Comparison of ENCODE assay signal across 14 mouse cellular contexts in genomic region chr19:3814461-3814860, GRCm38 (mm10). TPM values are rescaled to one million over a fixed set of nuclear protein-coding genes. Genes with fewer than 3 reads are reported as not detected.
A peak's percentile ranks its signal among the peaks of the same experiment; 100 is the strongest.
DNase-seq lines count a peak whose midpoint lies in the region; ATAC-seq and TF ChIP-seq lines count a peak whose summit lies in the region.
"Had no signal": no experiment of that assay in that cellular context is flagged by ENCODE, and none has a peak within 500 bp of the region (broad histone marks: within the 10 kb centered on the region; RNA-seq: fewer than 3 reads in every experiment).

No protein-coding gene starts in this region.

- H3K9me3 ChIP-seq in hindbrain, postnatal 0 days (ENCODE audit: low read length): no peaks in the 10 kb centered on the region
- H3K9me3 ChIP-seq in hindbrain, embryonic 10.5 days: no peaks in the 10 kb centered on the region
- H3K9me3 ChIP-seq: embryonic facial prominence, embryonic 15.5 days had no signal

- no peak overlapping the region for H3K27ac ChIP-seq in hindbrain, postnatal 0 days
- no peak overlapping the region for H3K27ac ChIP-seq in hindbrain, embryonic 10.5 days
- H3K27ac ChIP-seq: embryonic facial prominence, embryonic 15.5 days; hindbrain, embryonic 14.5 days; layer of hippocampus, adult 2 months; macrophage had no signal

- peaks cover 33% of the 10 kb centered on the region for H3K36me3 ChIP-seq in hindbrain, postnatal 0 days (ENCODE audit: insufficient read depth, low read length)
- H3K36me3 ChIP-seq in hindbrain, embryonic 10.5 days: peaks cover 77% of the 10 kb centered on the region

- DNase-seq in adrenal gland, adult (ENCODE audit: inconsistent age in 2 of 2, low spot score in 1 of 2): peak; percentile 29 to 74
- DNase-seq in adrenal gland, adult 8-10 months: no peak
- peak; percentile 19 for DNase-seq in hindbrain, postnatal 0 days (ENCODE audit: low spot score)
- DNase-seq in hindbrain, embryonic 10.5 days (ENCODE audit: low spot score): no peak
- peak; percentile 65 for DNase-seq in cerebellum, adult 9-10 months
- peak; percentile 68 for DNase-seq in heart, postnatal 4 days
- no peak for DNase-seq in right cerebral cortex, adult 2 months (ENCODE audit: low spot score in 2 of 2)
- no peak for DNase-seq in left cerebral cortex, postnatal 14 days (ENCODE audit: low spot score in 2 of 2)
- DNase-seq: right cerebral cortex, postnatal 4 days had no signal

- H3K4me2 ChIP-seq in hindbrain, postnatal 0 days (ENCODE audit: low read depth, low read length): no peak overlapping the region
- H3K4me2 ChIP-seq: embryonic facial prominence, embryonic 15.5 days; hindbrain, embryonic 14.5 days had no signal

- no peak for ATAC-seq in hindbrain, postnatal 0 days
- ATAC-seq: midbrain, embryonic 16.5 days had no signal

- H3K27me3 ChIP-seq in hindbrain, postnatal 0 days (ENCODE audit: insufficient read depth, low read length): no peaks in the 10 kb centered on the region
- H3K27me3 ChIP-seq in hindbrain, embryonic 10.5 days (ENCODE audit: insufficient read depth, poor library complexity, severe bottlenecking): no peaks in the 10 kb centered on the region
- H3K27me3 ChIP-seq: embryonic facial prominence, embryonic 15.5 days had no signal

- no peak overlapping the region for H3K4me3 ChIP-seq in hindbrain, postnatal 0 days (ENCODE audit: low read length)
- no peak overlapping the region for H3K4me3 ChIP-seq in hindbrain, embryonic 10.5 days
- H3K4me3 ChIP-seq: embryonic facial prominence, embryonic 15.5 days; layer of hippocampus, adult 2 months had no signal

- TF ChIP-seq CTCF in hindbrain, postnatal 0 days (IDR thresholded peaks at IDR 0.05; ENCODE audit: low read depth): no peak

- WGBS in hindbrain, postnatal 0 days: 81% methylated on average over 10 of the region's 10 CpGs
- 94% methylated on average over 10 of the region's 10 CpGs for WGBS in hindbrain, embryonic 10.5 days

- H3K9ac ChIP-seq in hindbrain, postnatal 0 days (replicated peaks; ENCODE audit: low read length): no peak overlapping the region
- H3K9ac ChIP-seq: embryonic facial prominence, embryonic 15.5 days; hindbrain, embryonic 14.5 days had no signal

- H3K4me1 ChIP-seq in hindbrain, postnatal 0 days (ENCODE audit: insufficient read depth, low read length): no peaks in the 10 kb centered on the region
- H3K4me1 ChIP-seq in hindbrain, embryonic 10.5 days (replicated peaks): no peaks in the 10 kb centered on the region
- H3K4me1 ChIP-seq: embryonic facial prominence, embryonic 15.5 days had no signal

- intact Hi-C loops in left cerebral cortex, postnatal 14 days (cut with DNase I): no loop called here

RNA-seq across cellular contexts. Expression of gene Chka, which starts 37.1 kb away (rescaled TPM):
- 100 to 1,000 TPM in 1 of 4 experiments, 10 to 100 TPM in 3; 69.8 to 329 (median 93.5) TPM for total RNA-seq in adrenal gland, adult 8-10 months (2022)
- 57.3 and 68.9 TPM in 2 replicates for total RNA-seq in hindbrain, postnatal 0 days (2014; rRNA removed)
- polyA plus RNA-seq in hindbrain, postnatal 0 days (2015; fragmentation: Nextera tagmentation; extraction: Ambion mirVana): 53.9 and 57.3 TPM in 2 replicates
- polyA plus RNA-seq in hindbrain, embryonic 10.5 days (2016; fragmentation: Nextera tagmentation; extraction: Ambion mirVana): 57.5 and 59.9 TPM in 2 replicates
- 10 to 100 TPM; 16.8 to 16.9 TPM for total RNA-seq in heart, postnatal 4 days (2021)
- 10 to 100 TPM; 75.5 to 99.5 TPM for total RNA-seq in left cerebral cortex, postnatal 14 days (2021)

RNA-seq across cellular contexts. Expression of gene Kmt5b, which starts 47.2 kb away (rescaled TPM):
- total RNA-seq in adrenal gland, adult 8-10 months (2022): 10 to 100 TPM; 46.7 to 80.0 (median 62.7) TPM
- 43.5 and 54.8 TPM in 2 replicates for total RNA-seq in hindbrain, postnatal 0 days (2014; rRNA removed)
- 32.8 and 35.0 TPM in 2 replicates for polyA plus RNA-seq in hindbrain, postnatal 0 days (2015; fragmentation: Nextera tagmentation; extraction: Ambion mirVana)
- 30.6 and 37.1 TPM in 2 replicates for polyA plus RNA-seq in hindbrain, embryonic 10.5 days (2016; fragmentation: Nextera tagmentation; extraction: Ambion mirVana)
- 10 to 100 TPM; 36.7 to 37.7 TPM for total RNA-seq in heart, postnatal 4 days (2021)
- 10 to 100 TPM; 54.5 to 54.7 TPM for total RNA-seq in left cerebral cortex, postnatal 14 days (2021)

Comparison
In these comparisons a context has a peak if more than half of its experiments do, and no peak if none do; other contexts are left out.
1. DNase-seq: peak in adrenal gland, adult (2 of 2), hindbrain, postnatal 0 days (single experiment), cerebellum, adult 9-10 months (single experiment) and heart, postnatal 4 days (single experiment); none in adrenal gland, adult 8-10 months (single experiment), hindbrain, embryonic 10.5 days (single experiment), right cerebral cortex, adult 2 months (0 of 2) and left cerebral cortex, postnatal 14 days (0 of 2).